Mouse (Mus musculus): ENCODE results near the gene Pced1b.

GRCm38 (mm10) chr15:97246256-97246655 lies 651 bp upstream of the Pced1b start:
- TF ChIP-seq CTCF (IDR thresholded peaks at IDR 0.05; ENCODE audit: low read depth, low read length) (no peak), POLR2A (IDR thresholded peaks at IDR 0.05; ENCODE audit: extremely low read depth, insufficient read depth, low read length) (no peak)
